Mouse (Mus musculus): ENCODE results near the gene Pdilt. TPM values are rescaled to one million over a fixed set of nuclear protein-coding genes. Genes with fewer than 3 reads are reported as not detected.

Gene Pdilt
- not detected for polyA plus RNA-seq (2017; shearing (Covaris generic))

DNA sequence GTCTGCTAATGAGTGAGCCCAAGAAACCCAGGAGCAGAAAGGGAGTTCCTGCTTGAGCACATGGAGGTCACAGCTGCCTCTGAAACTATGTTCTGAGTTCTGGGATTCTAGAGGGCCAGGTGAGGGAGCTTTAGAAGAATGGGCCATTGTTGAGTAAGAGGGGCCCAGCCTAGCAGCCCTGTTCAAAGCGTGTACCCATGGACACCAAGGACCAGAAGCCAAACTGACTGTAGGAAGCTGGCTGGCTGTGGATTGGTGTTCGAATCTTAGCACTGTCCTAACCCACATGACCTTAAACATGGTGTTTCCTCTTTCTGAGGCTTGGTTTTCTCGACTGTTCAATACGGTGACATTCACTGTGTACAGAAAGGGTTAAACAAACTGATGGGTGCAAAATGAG lies at the start of gene Pdilt:
TSS of gene Pdilt (minus strand) at position 101 of the 400 bp plus-strand sequence.

GRCm38 (mm10) chr7:119554040-119554439 lies 30.8 kb upstream of the Pdilt start, which contains the start of gene Acsm2:
Gene Acsm2, plus strand, starts transcription at chr7:119554340.

GRCm38 (mm10) chr7:119519163-119519562 lies 4.1 kb downstream of the Pdilt start, which contains the start of gene Acsm5:
Gene Acsm5, plus strand, starts transcription at chr7:119519463.

GRCm38 (mm10) chr7:119479256-119479655 lies 44.0 kb downstream of the Pdilt start, which contains the start of gene Umod:
Gene Umod, minus strand, starts transcription at chr7:119479282.

DNA sequence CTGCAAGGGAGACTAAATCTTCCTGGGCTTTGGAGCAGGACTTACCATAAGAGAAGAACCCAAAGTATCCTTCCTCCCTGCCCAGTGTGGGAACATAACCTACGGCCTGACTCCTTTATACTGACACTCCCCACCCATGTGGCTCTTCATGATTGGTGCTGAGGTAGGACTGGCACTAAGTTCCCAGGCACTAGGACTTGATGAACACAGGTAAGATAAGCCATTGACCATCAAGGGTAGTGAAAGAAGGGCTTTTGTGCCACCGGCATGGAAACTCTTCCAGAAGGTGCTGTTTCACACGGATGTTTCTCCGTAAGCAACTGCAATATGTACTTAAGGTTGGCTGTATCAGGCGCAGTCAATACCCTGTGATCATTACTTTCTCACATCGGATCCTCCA lies 64.1 kb downstream of the Pdilt start, which contains the start of gene Gp2:
TSS of gene Gp2 (minus strand) at position 101 of the 400 bp plus-strand sequence.

Other genes starting within 250 kb of the Pdilt start
- gene Gp2, start 64.2 kb downstream of the Pdilt start, polyA plus RNA-seq (2017; shearing (Covaris generic)), result not detected
- gene Umod, start 44.2 kb downstream of the Pdilt start, polyA plus RNA-seq (2017; shearing (Covaris generic)), result not detected
- gene Acsm5, start 4.0 kb downstream of the Pdilt start, polyA plus RNA-seq (2017; shearing (Covaris generic)), result not detected
- gene Acsm2, start 30.9 kb upstream of the Pdilt start, polyA plus RNA-seq (2017; shearing (Covaris generic)), result not detected
- gene Acsm1, start 83.5 kb upstream of the Pdilt start, polyA plus RNA-seq (2017; shearing (Covaris generic)), result not detected
- not detected for gene Acsm4, start 166.5 kb upstream of the Pdilt start, polyA plus RNA-seq (2017; shearing (Covaris generic))
- gene Thumpd1, start 197.3 kb upstream of the Pdilt start, polyA plus RNA-seq (2017; shearing (Covaris generic)), result 83.9 TPM
- not detected for gene Acsm3, start 237.4 kb upstream of the Pdilt start, polyA plus RNA-seq (2017; shearing (Covaris generic))

All from CD4-positive, CD25-positive, alpha-beta regulatory T cell, adult 9 weeks (primary cell).